Mouse (Mus musculus): Measurements from ENCODE around the gene Fntb.

DNA sequence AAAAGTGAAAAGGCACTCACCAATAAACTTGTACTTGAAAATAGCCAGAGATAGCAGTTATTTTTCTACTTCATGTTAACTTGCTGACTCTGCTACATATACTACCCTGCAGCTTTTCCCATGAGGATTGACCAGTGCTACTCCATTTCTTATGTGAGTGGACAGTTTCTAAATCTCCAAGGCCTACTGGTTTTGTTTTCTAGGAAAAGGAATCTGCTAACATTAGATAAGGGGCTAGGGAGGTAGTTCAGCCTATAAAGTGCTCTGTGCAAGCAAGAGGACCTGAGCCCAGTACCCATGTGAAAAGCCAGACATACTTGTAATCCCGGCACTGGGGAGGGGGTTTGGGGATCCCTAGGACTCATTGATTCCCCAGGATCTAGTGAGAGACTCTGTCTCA lies 140.9 kb downstream of the Fntb start:
- TF ChIP-seq CTCF (IDR thresholded peaks at IDR 0.05; ENCODE audit: low read depth, low read length) = no peak
- TF ChIP-seq POLR2A (IDR thresholded peaks at IDR 0.05; ENCODE audit: insufficient read depth, low read length) = no peak

Measured in ES-Bruce4 (cell line).